Mouse (Mus musculus) forebrain, postnatal 0 days (tissue): ENCODE measurements around the gene Efna3. TPM values are rescaled to one million over a fixed set of nuclear protein-coding genes. Genes with fewer than 3 reads are reported as not detected.

Source experiments
- ATAC-seq: fragments of 200-750 bp; cut with Nextera tagmentation; 2 replicates; pipeline ENCODE4 v1.8.0; 2017; ENCODE audit warnings: mild to moderate bottlenecking, moderate library complexity
- DNase-seq: peaks from one replicate; pipeline ENCODE4 v3.0.0-alpha.2; 2015
- H3K27ac ChIP-seq: fragments of 300-500 bp; sonication (generic); 2 replicates; pipeline ENCODE4 v1.5.1; 2014; ENCODE audit warnings: low read depth, mild to moderate bottlenecking, antibody characterized with exemption, low read length, moderate library complexity, mixed read lengths
- H3K27me3 ChIP-seq: fragments of 300-500 bp; sonication (generic); 2 replicates; pipeline ENCODE4 v1.6.1; 2014; ENCODE audit warnings: mild to moderate bottlenecking, low read length, mixed read lengths; ENCODE audit not compliant: insufficient read depth
- H3K36me3 ChIP-seq: fragments of 300-500 bp; sonication (generic); 2 replicates; pipeline ENCODE4 v1.6.1; 2014; ENCODE audit warnings: mild to moderate bottlenecking, moderate library complexity; ENCODE audit not compliant: insufficient read depth
- H3K4me1 ChIP-seq: fragments of 300-500 bp; sonication (generic); 2 replicates; pipeline ENCODE4 v1.6.1; 2014; ENCODE audit warnings: antibody characterized with exemption; ENCODE audit not compliant: insufficient read depth
- H3K4me2 ChIP-seq: fragments of 300-500 bp; sonication (generic); 2 replicates; pipeline ENCODE4 v1.6.1; 2014; ENCODE audit warnings: low read depth, mild to moderate bottlenecking, moderate library complexity
- H3K4me3 ChIP-seq: fragments of 300-500 bp; sonication (generic); 2 replicates; pipeline ENCODE4 v1.5.1; 2014; ENCODE audit warnings: low read depth, low read length, mixed read lengths
- H3K9ac ChIP-seq: fragments of 300-500 bp; sonication (generic); 2 replicates; pipeline ENCODE4 v1.6.1; 2014; ENCODE audit warnings: mild to moderate bottlenecking
- H3K9me3 ChIP-seq: fragments of 300-500 bp; sonication (generic); 2 replicates; pipeline ENCODE4 v1.6.1; 2016; ENCODE audit warnings: low read length
- CTCF ChIP-seq: sonication (generic); IDR thresholded peaks from 2 replicates; pipeline ENCODE4 v1.5.1; 2016; ENCODE audit warnings: antibody characterized with exemption, control low read depth, low read depth
- WGBS: fragments of 180-500 bp; shearing (Covaris S2); extraction: QIAGEN DNeasy Blood & Tissue Kit; methylation state at CpG from one replicate; pipeline ENCODE4 v1.1.7; 2014; 5-methylcytosine and 5-hydroxymethylcytosine counted together
- polyA plus RNA-seq: library from polyadenylated mRNA; unstranded; fragments of >200 nt; fragmentation: Nextera tagmentation; extraction: Ambion mirVana; gene quantifications from 2 replicates; pipeline ENCODE4 v1.2.1, GENCODE M21; 2015
- total RNA-seq: library from RNA; depleted of rRNA; stranded (reverse); fragments of >200 nt; gene quantifications from 2 replicates; pipeline ENCODE4 v1.2.3, GENCODE M21; 2014

Gene Efna3
- total and polyA plus RNA-seq, 2 experiments from 2014 or later, result 68.9 to 76.7 TPM

DNA sequence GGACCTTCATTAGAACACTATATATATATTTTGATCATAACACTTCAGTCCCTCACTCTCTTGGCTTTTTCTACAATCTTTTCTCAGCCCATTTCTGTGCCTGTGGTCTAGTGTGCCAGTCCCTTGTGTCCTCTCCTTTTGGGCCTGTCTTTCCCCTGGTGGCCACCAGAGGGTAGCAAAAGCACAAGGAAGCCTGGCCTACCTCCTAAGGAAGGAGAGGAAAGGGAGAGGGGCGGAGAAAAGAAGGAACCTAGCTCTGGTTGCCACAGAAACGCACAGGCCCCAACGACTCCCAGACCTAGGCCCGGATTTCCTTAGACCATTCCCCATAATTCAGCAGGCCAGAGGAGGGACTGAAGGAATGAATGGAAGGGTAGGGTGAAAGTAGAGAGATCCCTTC lies 5.9 kb downstream of the Efna3 start:
- peak; percentile 90 for DNase-seq
- H3K27me3 ChIP-seq, result no peaks in the 10 kb centered on the region

DNA sequence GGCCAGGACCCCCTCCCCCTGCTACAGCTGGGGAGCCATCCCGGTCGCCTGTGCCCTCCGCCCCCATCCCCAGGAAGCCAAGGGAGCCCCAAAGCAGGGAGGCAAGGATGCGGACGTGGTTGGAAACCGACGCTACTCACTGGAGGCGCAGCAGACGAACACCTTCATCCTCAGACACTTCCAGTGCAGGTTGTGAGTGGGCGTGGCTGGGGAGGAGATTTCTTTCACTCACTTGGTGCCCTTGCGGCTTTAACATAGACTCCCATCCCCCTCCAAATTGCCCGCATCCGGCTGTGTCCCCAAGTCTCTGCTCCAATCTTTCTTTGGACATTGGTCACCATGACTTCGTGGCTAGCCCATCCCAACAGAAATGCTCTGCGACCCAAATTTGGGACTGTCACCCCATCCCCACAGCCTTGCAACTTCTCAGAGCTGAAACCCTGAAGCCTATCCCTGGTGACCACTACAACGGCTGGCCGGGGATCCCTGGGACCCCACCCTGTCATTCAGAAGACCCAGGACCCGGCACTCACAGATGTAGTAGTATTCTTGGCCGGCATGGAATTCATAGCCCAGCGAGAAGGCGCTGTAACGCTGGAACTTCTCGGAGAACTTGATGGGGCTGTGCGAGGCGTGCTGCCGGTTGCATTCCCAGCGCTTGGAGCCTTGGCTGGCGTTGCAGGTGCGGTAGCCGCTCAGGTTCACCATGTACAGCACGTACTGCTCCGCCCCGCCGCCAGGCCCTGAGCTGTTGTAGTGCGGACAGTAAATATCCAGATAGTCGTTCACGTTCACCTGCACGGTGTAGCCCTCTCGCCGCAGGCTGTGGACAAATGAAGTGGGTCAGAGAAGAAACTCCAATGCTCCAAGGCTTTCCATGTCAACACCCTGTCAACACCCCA lies 6.6 kb downstream of the Efna3 start:
- H3K27me3 ChIP-seq, result no peaks in the 10 kb centered on the region
- H3K4me3 ChIP-seq, result no peak overlapping the region
- 11% methylated on average over 40 of the region's 40 CpGs for WGBS
- H3K4me1 ChIP-seq, result peaks cover 13% of the 10 kb centered on the region
- peak overlapping the region; percentile 40 for H3K4me2 ChIP-seq
- ATAC-seq, result no peak
- peaks cover 22% of the 10 kb centered on the region for H3K36me3 ChIP-seq
- no peak for DNase-seq
- no peaks in the 10 kb centered on the region for H3K9me3 ChIP-seq
- no peak overlapping the region for H3K27ac ChIP-seq
- no peak overlapping the region for H3K9ac ChIP-seq
- no peak for TF ChIP-seq CTCF

More for the DNA sequence above, 5.9 kb downstream of the Efna3 start:
- 0% methylated on average over 4 of the region's 4 CpGs for WGBS
- no peak overlapping the region for H3K9ac ChIP-seq
- peak overlapping the region; percentile 62 for H3K27ac ChIP-seq
- H3K4me3 ChIP-seq, result no peak overlapping the region
- H3K9me3 ChIP-seq, result no peaks in the 10 kb centered on the region
- H3K4me2 ChIP-seq, result peak overlapping the region; percentile 40
- ATAC-seq, result peak; percentile 40
- peaks cover 13% of the 10 kb centered on the region for H3K4me1 ChIP-seq
- TF ChIP-seq CTCF, result peak; percentile 97
- H3K36me3 ChIP-seq, result peaks cover 22% of the 10 kb centered on the region

DNA sequence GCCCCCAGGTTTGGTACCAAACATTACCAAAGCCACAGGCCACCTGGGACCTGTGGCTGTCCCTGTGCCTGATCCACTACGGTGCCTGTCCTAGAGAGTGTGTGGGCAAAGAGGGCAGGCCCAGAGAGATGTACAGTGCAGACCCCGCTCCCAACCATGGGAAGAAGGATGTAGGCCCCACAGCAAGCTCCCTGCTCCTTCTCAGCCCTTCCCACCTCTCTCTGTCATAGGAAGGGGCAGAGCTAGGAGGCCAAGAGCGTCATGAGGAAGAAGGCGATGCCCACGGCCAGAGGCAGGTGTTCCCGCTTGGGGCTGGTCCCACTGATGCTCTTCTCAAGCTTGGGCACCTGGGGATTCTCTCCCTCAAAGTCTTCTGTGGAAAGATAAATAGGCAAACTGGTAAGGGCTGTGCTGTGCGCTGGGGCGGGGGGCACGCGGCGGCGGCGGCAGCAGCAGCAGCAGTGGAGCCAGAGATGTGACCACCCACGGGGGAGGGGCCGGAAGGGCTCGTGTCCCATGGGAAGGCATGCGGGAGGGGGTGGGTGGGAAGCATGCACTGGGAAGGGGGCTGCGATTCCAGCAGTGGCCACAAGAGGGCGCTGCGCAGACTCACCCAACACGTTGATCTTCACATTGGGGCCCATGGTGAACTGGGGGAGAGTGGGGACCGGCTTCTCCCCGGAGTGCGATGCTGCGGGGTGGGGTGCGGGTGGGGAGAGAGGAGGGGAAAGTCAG lies 7.4 kb downstream of the Efna3 start:
- peak overlapping the region; percentile 18; the same call in 1 of the 2 replicates for H3K9ac ChIP-seq
- peaks cover 22% of the 10 kb centered on the region for H3K36me3 ChIP-seq
- H3K4me3 ChIP-seq, result no peak overlapping the region
- H3K27ac ChIP-seq, result no peak overlapping the region
- H3K27me3 ChIP-seq, result no peaks in the 10 kb centered on the region
- H3K4me2 ChIP-seq, result peak overlapping the region; percentile 40
- peak; percentile 91 for TF ChIP-seq CTCF
- H3K4me1 ChIP-seq, result peaks cover 13% of the 10 kb centered on the region
- no peaks in the 10 kb centered on the region for H3K9me3 ChIP-seq
- peak; percentile 83 for DNase-seq
- ATAC-seq, result no peak
- WGBS, result 9% methylated on average over 24 of the region's 26 CpGs

DNA sequence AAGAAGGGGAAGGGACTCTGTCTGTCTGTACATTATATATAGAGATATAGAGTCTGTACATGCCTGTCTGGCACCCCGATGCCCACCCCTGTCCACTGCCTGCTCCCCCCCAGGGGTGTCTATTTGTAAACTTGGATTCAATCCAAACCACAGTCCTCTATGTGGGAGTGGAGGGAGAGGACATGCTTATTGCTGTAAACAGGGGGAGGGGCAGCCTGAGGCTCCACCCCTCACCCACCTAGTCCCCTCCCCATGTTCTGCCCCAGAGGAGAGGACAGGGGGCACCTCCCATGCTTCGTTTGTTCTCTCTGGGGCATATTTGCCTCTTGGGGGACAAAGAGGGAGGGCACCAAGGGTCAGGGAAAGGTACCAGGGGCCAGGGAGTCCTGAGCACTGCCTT lies 8.0 kb downstream of the Efna3 start:
- Histone ChIP-seq H3K4me2 (peak overlapping the region; percentile 40; the same call in 1 of the 2 replicates), H3K27ac (no peak overlapping the region), H3K4me1 (peaks cover 13% of the 10 kb centered on the region), H3K9me3 (no peaks in the 10 kb centered on the region), H3K9ac (no peak overlapping the region; the same call in 1 of the 2 replicates), H3K4me3 (no peak overlapping the region), H3K36me3 (peaks cover 22% of the 10 kb centered on the region), H3K27me3 (no peaks in the 10 kb centered on the region)
- DNase-seq (no peak), ATAC-seq (no peak)
- 38% methylated on average over 2 of the region's 2 CpGs for WGBS
- no peak for TF ChIP-seq CTCF

DNA sequence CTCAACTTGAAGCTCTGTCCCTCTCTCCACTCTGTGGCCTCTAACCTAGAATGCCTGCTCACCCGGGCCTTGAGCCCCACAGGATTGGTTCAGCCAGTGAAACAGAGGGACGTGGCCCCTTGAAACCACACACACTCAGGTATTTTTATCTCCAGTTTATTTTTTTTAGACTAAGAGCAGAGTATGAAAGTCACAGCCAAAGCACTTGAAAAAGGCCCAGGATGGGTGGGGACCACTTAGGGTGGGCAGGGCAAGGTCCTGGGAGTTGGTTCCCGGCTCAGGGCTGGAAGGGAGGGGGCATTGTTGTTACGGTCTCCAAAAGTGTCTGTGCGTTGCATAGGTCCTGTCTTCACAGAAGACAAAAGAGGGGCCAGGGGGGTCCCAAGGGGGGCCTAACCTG lies 8.4 kb downstream of the Efna3 start:
- H3K36me3 ChIP-seq, result peaks cover 22% of the 10 kb centered on the region
- ATAC-seq (no peak), DNase-seq (no peak)
- H3K9ac ChIP-seq, result no peak overlapping the region
- 65% methylated on average over 5 of the region's 5 CpGs for WGBS
- H3K4me1 ChIP-seq, result peaks cover 12% of the 10 kb centered on the region
- no peaks in the 10 kb centered on the region for H3K9me3 ChIP-seq
- no peaks in the 10 kb centered on the region for H3K27me3 ChIP-seq
- TF ChIP-seq CTCF, result no peak
- H3K4me2 ChIP-seq, result no peak overlapping the region
- no peak overlapping the region for H3K27ac ChIP-seq
- no peak overlapping the region for H3K4me3 ChIP-seq

DNA sequence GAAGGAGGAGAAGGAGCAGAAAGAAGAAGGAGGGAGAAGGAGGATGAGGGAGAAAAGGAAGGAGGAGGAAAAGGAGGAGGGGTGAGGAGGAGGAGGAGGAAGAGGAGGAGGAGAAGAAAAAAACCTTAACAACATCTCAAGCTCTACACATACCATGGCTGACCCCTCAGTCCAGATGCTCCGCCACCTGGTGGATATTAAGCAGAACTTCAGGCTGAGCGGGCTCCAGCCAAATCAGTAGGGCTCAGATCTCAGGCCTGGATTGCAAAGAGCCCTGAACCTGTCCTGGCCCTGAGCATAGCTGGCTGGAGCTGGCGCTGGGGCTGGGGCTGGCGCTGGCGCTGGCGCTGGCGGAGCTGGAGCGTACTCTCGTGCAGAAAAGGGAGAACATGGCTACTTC lies 14.7 kb downstream of the Efna3 start:
- 10% methylated on average over 9 of the region's 9 CpGs for WGBS
- Histone ChIP-seq H3K4me3 (no peak overlapping the region), H3K27me3 (no peaks in the 10 kb centered on the region), H3K4me1 (no peaks in the 10 kb centered on the region), H3K9me3 (no peaks in the 10 kb centered on the region), H3K9ac (no peak overlapping the region), H3K4me2 (no peak overlapping the region), H3K36me3 (peaks cover 3% of the 10 kb centered on the region; the same call in 1 of the 2 replicates), H3K27ac (no peak overlapping the region)
- TF ChIP-seq CTCF, result peak; percentile 88
- ATAC-seq (peak; percentile 81), DNase-seq (peak; percentile 77)
